In genomic region chr6:88960941-88961340, GRCm38 (mm10) we compare ENCODE assay signal across 15 mouse cellular contexts. TPM values are rescaled to one million over a fixed set of nuclear protein-coding genes. Genes with fewer than 3 reads are reported as not detected.
DNase-seq lines count a peak whose midpoint lies in the region; ATAC-seq and TF ChIP-seq lines count a peak whose summit lies in the region.
"Had no signal": no experiment of that assay in that cellular context is flagged by ENCODE, and none has a peak within 500 bp of the region (broad histone marks: within the 10 kb centered on the region; RNA-seq: fewer than 3 reads in every experiment).

No protein-coding gene starts in this region.

- no peak overlapping the region for H3K4me3 ChIP-seq in heart, postnatal 0 days (ENCODE audit: low read depth, low read length)
- H3K4me3 ChIP-seq in heart, adult 2 months, result no peak overlapping the region
- H3K4me3 ChIP-seq in midbrain, embryonic 10.5 days, result no peak overlapping the region
- no peak overlapping the region for H3K4me3 ChIP-seq in midbrain, postnatal 0 days (ENCODE audit: low read depth, low read length)
- H3K4me3 ChIP-seq in bone marrow macrophage, adult 2 months (ENCODE audit: insufficient read depth, low read length), result no peak overlapping the region
- H3K4me3 ChIP-seq in limb, embryonic 14.5 days (replicated peaks; ENCODE audit: low read length), result no peak overlapping the region
- H3K4me3 ChIP-seq: forebrain, embryonic 13.5 days; gastrocnemius, adult 2 months; hindbrain, embryonic 15.5 days; liver, embryonic 15.5 days had no signal

- no peaks in the 10 kb centered on the region for H3K9me3 ChIP-seq in heart, postnatal 0 days (replicated peaks; ENCODE audit: control insufficient read depth, low read length)
- H3K9me3 ChIP-seq in midbrain, embryonic 10.5 days (replicated peaks), result no peaks in the 10 kb centered on the region
- no peaks in the 10 kb centered on the region for H3K9me3 ChIP-seq in midbrain, postnatal 0 days (ENCODE audit: low read length)
- no peaks in the 10 kb centered on the region for H3K9me3 ChIP-seq in limb, embryonic 14.5 days (ENCODE audit: control insufficient read depth, low read length)
- H3K9me3 ChIP-seq: forebrain, embryonic 13.5 days; hindbrain, embryonic 15.5 days; liver, embryonic 15.5 days had no signal

- TF ChIP-seq POLR2A in heart, adult 2 months (IDR thresholded peaks at IDR 0.05; ENCODE audit: insufficient read depth, low read depth, low read length), result no peak
- TF ChIP-seq POLR2A in bone marrow macrophage, adult 2 months (IDR thresholded peaks at IDR 0.05; ENCODE audit: borderline replicate concordance, low read depth, low read length), result no peak
- TF ChIP-seq POLR2A in limb, embryonic 14.5 days (IDR thresholded peaks at IDR 0.05; ENCODE audit: borderline replicate concordance, extremely low read depth, insufficient read depth, insufficient read length), result no peak

- no peak for TF ChIP-seq CTCF in heart, postnatal 0 days (IDR thresholded peaks at IDR 0.05; ENCODE audit: low read depth)
- no peak for TF ChIP-seq CTCF in heart, adult 2 months (IDR thresholded peaks at IDR 0.05)
- no peak for TF ChIP-seq CTCF in midbrain, postnatal 0 days (IDR thresholded peaks at IDR 0.05)
- TF ChIP-seq CTCF in bone marrow macrophage, adult 2 months (IDR thresholded peaks at IDR 0.05; ENCODE audit: low read depth, low read length), result no peak

- H3K79me2 ChIP-seq in heart, adult 2 months (replicated peaks; ENCODE audit: control insufficient read depth, insufficient read depth, low read length), result no peaks in the 10 kb centered on the region

- H3K27ac ChIP-seq in heart, postnatal 0 days (ENCODE audit: low read depth), result no peak overlapping the region
- H3K27ac ChIP-seq in heart, adult 2 months, result no peak overlapping the region
- H3K27ac ChIP-seq in midbrain, embryonic 10.5 days (replicated peaks), result peak overlapping the region; percentile 74
- H3K27ac ChIP-seq in midbrain, postnatal 0 days (ENCODE audit: low read depth, low read length), result no peak overlapping the region
- H3K27ac ChIP-seq in bone marrow macrophage, adult 2 months (ENCODE audit: insufficient read depth, low read depth, low read length), result peak overlapping the region; percentile 58
- H3K27ac ChIP-seq in limb, embryonic 14.5 days (replicated peaks; ENCODE audit: low read depth, low read length), result no peak overlapping the region; the same call in 1 of the 2 replicates
- H3K27ac ChIP-seq: gastrocnemius, adult 2 months; hindbrain, embryonic 15.5 days; liver, embryonic 15.5 days had no signal

- peaks cover 12% of the 10 kb centered on the region for H3K4me1 ChIP-seq in heart, postnatal 0 days (ENCODE audit: control insufficient read depth, insufficient read depth)
- no peaks in the 10 kb centered on the region for H3K4me1 ChIP-seq in heart, adult 2 months (ENCODE audit: control insufficient read depth, insufficient read depth, low read length)
- peaks cover 56% of the 10 kb centered on the region for H3K4me1 ChIP-seq in midbrain, embryonic 10.5 days
- H3K4me1 ChIP-seq in midbrain, postnatal 0 days (ENCODE audit: insufficient read depth, low read length), result peaks cover 10% of the 10 kb centered on the region
- peaks cover 50% of the 10 kb centered on the region for H3K4me1 ChIP-seq in bone marrow macrophage, adult 2 months (ENCODE audit: control insufficient read depth, insufficient read depth, low read length)
- peaks cover 16% of the 10 kb centered on the region; the same call in 1 of the 2 replicates for H3K4me1 ChIP-seq in limb, embryonic 14.5 days (ENCODE audit: control insufficient read depth, insufficient read depth, low read length)
- H3K4me1 ChIP-seq: liver, embryonic 15.5 days had no signal

- peak; percentile 38 for DNase-seq in heart, postnatal 0 days (ENCODE audit: low spot score)
- no peak for DNase-seq in heart, adult 2 months
- no peak for DNase-seq in midbrain, embryonic 10.5 days (ENCODE audit: low spot score)
- DNase-seq in midbrain, postnatal 0 days (ENCODE audit: low spot score), result no peak
- DNase-seq in limb, embryonic 14.5 days (ENCODE audit: low spot score), result peak; percentile 30
- DNase-seq in adrenal gland, postnatal 25 days, result no peak
- DNase-seq in MN1 (ENCODE audit: low spot score), result no peak
- DNase-seq: cerebellum, adult 11-12 months; gastrocnemius, adult 2 months; kidney, adult 2 months; thymus, adult 2 months had no signal

- 45% methylated on average over 4 of the region's 4 CpGs for WGBS in heart, postnatal 0 days
- WGBS in heart, adult 2 months, result 83% methylated on average over 4 of the region's 4 CpGs
- WGBS in midbrain, embryonic 10.5 days, result 84% methylated on average over 4 of the region's 4 CpGs
- 88% methylated on average over 4 of the region's 4 CpGs for WGBS in midbrain, postnatal 0 days
- 56% methylated on average over 4 of the region's 4 CpGs for WGBS in limb, embryonic 14.5 days

- no peak overlapping the region for H3K4me2 ChIP-seq in heart, postnatal 0 days (ENCODE audit: low read depth, low read length)
- H3K4me2 ChIP-seq in midbrain, postnatal 0 days (ENCODE audit: low read depth, low read length, poor library complexity, severe bottlenecking), result no peak overlapping the region
- H3K4me2 ChIP-seq in limb, embryonic 14.5 days (replicated peaks; ENCODE audit: low read depth, low read length, severe bottlenecking), result no peak overlapping the region
- H3K4me2 ChIP-seq: forebrain, embryonic 13.5 days; hindbrain, embryonic 15.5 days; liver, embryonic 15.5 days had no signal

- no peaks in the 10 kb centered on the region for H3K36me3 ChIP-seq in heart, postnatal 0 days (replicated peaks; ENCODE audit: control insufficient read depth, insufficient read depth, low read length)
- no peaks in the 10 kb centered on the region for H3K36me3 ChIP-seq in heart, adult 2 months (ENCODE audit: control insufficient read depth, insufficient read depth, low read length)
- no peaks in the 10 kb centered on the region for H3K36me3 ChIP-seq in midbrain, embryonic 10.5 days
- no peaks in the 10 kb centered on the region for H3K36me3 ChIP-seq in midbrain, postnatal 0 days (ENCODE audit: insufficient read depth, low read length)
- H3K36me3 ChIP-seq in limb, embryonic 14.5 days (ENCODE audit: control insufficient read depth, insufficient read depth, low read length), result no peaks in the 10 kb centered on the region
- H3K36me3 ChIP-seq: hindbrain, embryonic 15.5 days; liver, embryonic 15.5 days had no signal

- TF ChIP-seq EP300 in heart, postnatal 0 days (IDR thresholded peaks at IDR 0.05; ENCODE audit: low read depth), result no peak
- TF ChIP-seq EP300 in heart, adult 2 months (IDR thresholded peaks at IDR 0.05; ENCODE audit: insufficient read depth, low read depth, low read length), result no peak

- peak; percentile 64; the same call in 1 of the 2 replicates for ATAC-seq in heart, postnatal 0 days (ENCODE audit: insufficient read depth, low read depth)
- no peak for ATAC-seq in midbrain, postnatal 0 days (ENCODE audit: low FRiP score)
- peak; percentile 54; the same call in 1 of the 2 replicates for ATAC-seq in limb, embryonic 14.5 days (ENCODE audit: low FRiP score, low read depth)
- ATAC-seq: forebrain, embryonic 13.5 days had no signal

- no peak overlapping the region for H3K9ac ChIP-seq in heart, postnatal 0 days (replicated peaks; ENCODE audit: low read depth, low read length)
- H3K9ac ChIP-seq in heart, adult 2 months (ENCODE audit: low read depth, low read length), result no peak overlapping the region
- no peak overlapping the region for H3K9ac ChIP-seq in midbrain, postnatal 0 days (replicated peaks; ENCODE audit: low read length, poor library complexity, severe bottlenecking)
- no peak overlapping the region for H3K9ac ChIP-seq in limb, embryonic 14.5 days (ENCODE audit: low read depth, low read length, severe bottlenecking)
- H3K9ac ChIP-seq: forebrain, embryonic 13.5 days; hindbrain, embryonic 15.5 days; liver, embryonic 15.5 days had no signal

- no peaks in the 10 kb centered on the region for H3K27me3 ChIP-seq in heart, postnatal 0 days (ENCODE audit: control insufficient read depth, insufficient read depth, low read length)
- no peaks in the 10 kb centered on the region for H3K27me3 ChIP-seq in heart, adult 2 months (ENCODE audit: control insufficient read depth, insufficient read depth, low read length)
- H3K27me3 ChIP-seq in midbrain, embryonic 10.5 days (ENCODE audit: low read depth, poor library complexity, severe bottlenecking), result peaks cover 18% of the 10 kb centered on the region
- no peaks in the 10 kb centered on the region for H3K27me3 ChIP-seq in midbrain, postnatal 0 days (ENCODE audit: insufficient read depth, low read length)
- no peaks in the 10 kb centered on the region for H3K27me3 ChIP-seq in limb, embryonic 14.5 days (ENCODE audit: control insufficient read depth, insufficient read depth, low read length)
- H3K27me3 ChIP-seq: hindbrain, embryonic 15.5 days had no signal

- intact Hi-C loops in heart, adult 2 months (cut with DNase I), result no loop called here

RNA-seq across cellular contexts. Expression of gene Tpra1, which starts 58.9 kb away (rescaled TPM):
- 45.9 and 131 TPM in 2 replicates for total RNA-seq in heart, postnatal 0 days (2014; rRNA removed; ENCODE audit: low replicate concordance)
- polyA plus RNA-seq in heart, postnatal 0 days (2015; fragmentation: Nextera tagmentation; extraction: Ambion mirVana), result 39.1 and 46.9 TPM in 2 replicates
- 10 to 100 TPM; 34.4 to 34.8 TPM for total RNA-seq in heart, adult 2 months (2021)
- polyA plus RNA-seq in heart, adult 2 months (2012; rRNA removed), result 88.0 and 118 TPM in 2 replicates
- polyA plus RNA-seq in midbrain, embryonic 10.5 days (2016; fragmentation: Nextera tagmentation; extraction: Ambion mirVana), result 56.0 and 57.6 TPM in 2 replicates
- 65.7 and 69.7 TPM in 2 replicates for total RNA-seq in midbrain, postnatal 0 days (2014; rRNA removed)
- polyA plus RNA-seq in midbrain, postnatal 0 days (2015; fragmentation: Nextera tagmentation; extraction: Ambion mirVana), result 52.7 and 67.5 TPM in 2 replicates
- polyA plus RNA-seq in bone marrow macrophage, adult 2 months (2012; ENCODE audit: insufficient read depth, insufficient read length, missing spikeins), result 72.9 and 86.3 TPM in 2 replicates
- polyA plus RNA-seq in limb, embryonic 14.5 days (2012; rRNA removed), result 141 and 190 TPM in 2 replicates
- 62.2 and 65.7 TPM in 2 replicates for polyA plus RNA-seq in limb, embryonic 14.5 days (2014; fragmentation: Nextera tagmentation; extraction: Ambion mirVana)
- total RNA-seq in adrenal gland, postnatal 25 days (2021), result 127 and 136 TPM in 2 replicates

Comparison
In these comparisons a context has a peak if more than half of its experiments do, and no peak if none do; other contexts are left out.
1. DNase-seq: peak in heart, postnatal 0 days (single experiment) and limb, embryonic 14.5 days (single experiment); none in heart, adult 2 months (0 of 2), midbrain, embryonic 10.5 days (single experiment), midbrain, postnatal 0 days (single experiment), adrenal gland, postnatal 25 days (single experiment) and MN1 (single experiment).
2. H3K27ac ChIP-seq: peak in midbrain, embryonic 10.5 days (single experiment) and bone marrow macrophage, adult 2 months (single experiment); none in heart, postnatal 0 days (single experiment), heart, adult 2 months (single experiment), midbrain, postnatal 0 days (single experiment) and limb, embryonic 14.5 days (single experiment).